Mouse (Mus musculus): ENCODE data around the gene Mbl2. TPM values are rescaled to one million over a fixed set of nuclear protein-coding genes. Genes with fewer than 3 reads are reported as not detected.
"Not testable (repeated sequence)": the region's sequence is repeated elsewhere in the genome, so short reads cannot be mapped to it uniquely, and the experiment has no call there.

The Mbl2 gene
- total and polyA plus RNA-seq, 2 experiments from 2014 or later, result not detected

DNA sequence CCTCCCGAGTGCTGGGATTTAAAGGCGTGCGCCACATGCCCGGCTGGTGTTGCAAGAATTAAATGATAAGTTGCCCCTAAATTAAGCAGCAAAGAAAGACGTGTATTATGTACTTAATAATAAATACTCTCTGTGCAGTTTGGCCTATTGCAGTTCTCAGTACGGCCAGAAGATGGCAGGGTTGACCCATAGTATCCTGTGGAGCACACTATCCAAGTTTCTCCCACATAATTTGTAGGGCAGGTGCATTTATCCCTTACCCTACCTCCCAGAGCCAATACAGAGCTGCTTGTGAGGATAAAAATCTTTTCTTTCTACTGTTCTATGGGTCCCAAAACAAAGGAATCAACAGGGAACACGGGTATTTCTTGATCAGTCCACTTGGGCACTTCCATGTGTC is 15.4 kb upstream of the Mbl2 start:
- Histone ChIP-seq H3K27me3 (ENCODE audit: control insufficient read depth, insufficient read depth, low read length) (no peaks in the 10 kb centered on the region), H3K4me2 (ENCODE audit: low read depth, low read length) (no peak overlapping the region), H3K36me3 (replicated peaks; ENCODE audit: control insufficient read depth, insufficient read depth, low read length) (no peaks in the 10 kb centered on the region), H3K27ac (ENCODE audit: low read depth) (no peak overlapping the region), H3K9me3 (replicated peaks; ENCODE audit: control insufficient read depth, low read length) (no peaks in the 10 kb centered on the region), H3K9ac (replicated peaks; ENCODE audit: low read depth, low read length) (no peak overlapping the region), H3K4me3 (ENCODE audit: low read depth, low read length) (no peak overlapping the region), H3K4me1 (ENCODE audit: control insufficient read depth, insufficient read depth) (no peaks in the 10 kb centered on the region)
- TF ChIP-seq CTCF (IDR thresholded peaks at IDR 0.05; ENCODE audit: low read depth), result peak; percentile 80
- TF ChIP-seq EP300 (IDR thresholded peaks at IDR 0.05; ENCODE audit: low read depth), result no peak
- ATAC-seq (ENCODE audit: insufficient read depth, low read depth) (no peak), DNase-seq (ENCODE audit: low spot score) (peak; percentile 32)
- WGBS, result 11% methylated on average over 7 of the region's 7 CpGs

DNA sequence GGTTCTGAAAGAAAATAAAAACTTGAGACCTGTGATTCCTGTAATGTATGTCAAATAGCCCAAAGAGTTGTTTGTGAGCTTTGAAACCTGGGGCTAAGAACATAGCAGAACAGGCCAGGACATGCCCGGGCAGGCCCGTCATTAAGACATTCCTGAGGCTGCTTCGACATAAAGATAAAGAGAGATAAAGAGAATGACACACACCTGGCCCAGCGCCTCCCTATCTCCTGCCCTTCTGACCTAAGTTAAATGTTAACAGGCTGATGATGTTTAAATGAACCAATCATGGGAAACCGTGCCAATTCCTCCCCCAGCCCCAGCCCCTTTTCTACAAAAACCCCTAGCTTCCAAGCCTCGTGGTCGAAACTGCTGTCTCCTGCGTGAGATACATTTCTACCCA is 10.1 kb upstream of the Mbl2 start:
- not testable (repeated sequence) for H3K27ac ChIP-seq (ENCODE audit: low read depth); ATAC-seq (ENCODE audit: insufficient read depth, low read depth); H3K9ac ChIP-seq (replicated peaks; ENCODE audit: low read depth, low read length); H3K4me1 ChIP-seq (ENCODE audit: control insufficient read depth, insufficient read depth); H3K27me3 ChIP-seq (ENCODE audit: control insufficient read depth, insufficient read depth, low read length); H3K9me3 ChIP-seq (replicated peaks; ENCODE audit: control insufficient read depth, low read length); H3K4me3 ChIP-seq (ENCODE audit: low read depth, low read length); H3K36me3 ChIP-seq (replicated peaks; ENCODE audit: control insufficient read depth, insufficient read depth, low read length); DNase-seq (ENCODE audit: low spot score); H3K4me2 ChIP-seq (ENCODE audit: low read depth, low read length)
- WGBS, result 33% methylated on average over 8 of the region's 8 CpGs

DNA sequence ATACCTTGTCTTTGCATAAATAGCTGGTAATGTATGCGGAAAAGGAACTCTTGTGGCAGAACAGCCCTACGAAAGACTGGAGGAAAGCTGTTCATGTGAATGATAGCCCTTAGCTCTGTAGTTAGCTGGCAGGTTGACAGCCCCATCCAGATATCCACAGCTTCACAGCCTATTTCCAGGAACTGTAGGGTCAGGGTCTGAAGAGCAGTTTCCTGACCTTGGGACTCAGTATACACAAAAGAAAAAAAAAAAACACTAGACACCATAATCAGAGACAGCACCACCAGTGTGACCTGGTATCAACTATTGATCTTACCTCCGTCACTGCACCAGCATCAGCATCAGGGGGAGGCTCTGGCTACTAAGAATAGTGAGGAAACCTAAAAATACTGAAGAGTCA is 3.3 kb upstream of the Mbl2 start:
- 73% methylated on average over 3 of the region's 3 CpGs for WGBS
- ATAC-seq (ENCODE audit: insufficient read depth, low read depth), result no peak

DNA sequence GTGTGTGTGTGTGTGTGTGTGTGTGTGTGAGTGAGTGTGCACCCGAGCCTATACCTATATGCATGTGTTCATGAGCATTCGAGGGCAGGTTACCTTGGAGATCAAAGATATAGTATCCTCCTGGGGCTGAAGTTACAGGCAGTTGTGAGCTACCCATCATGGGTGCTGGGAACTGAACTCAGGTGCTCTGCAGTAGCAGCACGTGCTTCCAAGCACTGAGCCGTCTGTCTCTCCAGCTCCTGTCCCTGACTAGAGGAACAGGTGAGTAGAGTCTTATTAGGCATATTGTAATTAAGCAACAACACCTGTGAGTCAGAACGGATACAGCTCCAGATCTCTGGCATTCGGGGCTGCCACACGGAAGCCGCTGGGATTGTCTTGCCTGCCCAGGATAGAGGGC is 1.7 kb downstream of the Mbl2 start:
- Histone ChIP-seq H3K27me3 (ENCODE audit: control insufficient read depth, insufficient read depth, low read length) (no peaks in the 10 kb centered on the region), H3K4me2 (ENCODE audit: low read depth, low read length) (no peak overlapping the region), H3K9me3 (replicated peaks; ENCODE audit: control insufficient read depth, low read length) (no peaks in the 10 kb centered on the region), H3K27ac (ENCODE audit: low read depth) (no peak overlapping the region), H3K4me1 (ENCODE audit: control insufficient read depth, insufficient read depth) (no peaks in the 10 kb centered on the region), H3K9ac (replicated peaks; ENCODE audit: low read depth, low read length) (no peak overlapping the region), H3K36me3 (replicated peaks; ENCODE audit: control insufficient read depth, insufficient read depth, low read length) (no peaks in the 10 kb centered on the region), H3K4me3 (ENCODE audit: low read depth, low read length) (no peak overlapping the region)
- WGBS, result 77% methylated on average over 8 of the region's 8 CpGs
- no peak for DNase-seq (ENCODE audit: low spot score)
- TF ChIP-seq CTCF (IDR thresholded peaks at IDR 0.05; ENCODE audit: low read depth) (no peak), EP300 (IDR thresholded peaks at IDR 0.05; ENCODE audit: low read depth) (no peak)
- no peak for ATAC-seq (ENCODE audit: insufficient read depth, low read depth)

More for the DNA sequence above, 3.3 kb upstream of the Mbl2 start:
- H3K4me2 ChIP-seq (ENCODE audit: low read depth, low read length), result no peak overlapping the region
- no peak for DNase-seq (ENCODE audit: low spot score)
- no peaks in the 10 kb centered on the region for H3K36me3 ChIP-seq (replicated peaks; ENCODE audit: control insufficient read depth, insufficient read depth, low read length)
- no peak overlapping the region for H3K27ac ChIP-seq (ENCODE audit: low read depth)
- TF ChIP-seq EP300 (IDR thresholded peaks at IDR 0.05; ENCODE audit: low read depth), result no peak
- TF ChIP-seq CTCF (IDR thresholded peaks at IDR 0.05; ENCODE audit: low read depth), result no peak
- H3K4me1 ChIP-seq (ENCODE audit: control insufficient read depth, insufficient read depth), result no peaks in the 10 kb centered on the region
- H3K9me3 ChIP-seq (replicated peaks; ENCODE audit: control insufficient read depth, low read length), result no peaks in the 10 kb centered on the region
- H3K27me3 ChIP-seq (ENCODE audit: control insufficient read depth, insufficient read depth, low read length), result no peaks in the 10 kb centered on the region
- no peak overlapping the region for H3K9ac ChIP-seq (replicated peaks; ENCODE audit: low read depth, low read length)
- no peak overlapping the region for H3K4me3 ChIP-seq (ENCODE audit: low read depth, low read length)

DNA sequence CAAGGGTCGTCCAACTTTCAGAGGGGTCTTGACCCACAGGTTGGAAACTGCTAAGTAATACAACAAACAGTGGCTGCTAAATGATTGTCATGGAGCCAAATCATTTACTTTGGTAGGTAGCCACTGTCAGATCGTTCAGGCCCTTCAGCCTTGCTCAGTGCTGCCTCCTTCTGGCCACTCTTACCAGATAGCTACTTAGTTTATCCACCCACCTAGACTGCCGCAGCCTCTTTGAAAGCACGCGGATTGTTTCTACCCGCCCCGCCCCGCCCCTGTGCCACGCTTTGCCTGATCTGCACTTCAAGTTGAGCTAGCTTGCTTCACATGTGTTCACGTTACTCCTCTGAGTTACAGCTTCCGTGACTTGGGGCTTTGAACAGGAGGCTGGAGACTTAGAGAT is 14.6 kb downstream of the Mbl2 start:
- H3K4me2 ChIP-seq (ENCODE audit: low read depth, low read length), result no peak overlapping the region
- TF ChIP-seq EP300 (IDR thresholded peaks at IDR 0.05; ENCODE audit: low read depth) (no peak), CTCF (IDR thresholded peaks at IDR 0.05; ENCODE audit: low read depth) (peak; percentile 69)
- WGBS, result 21% methylated on average over 11 of the region's 11 CpGs
- H3K9ac ChIP-seq (replicated peaks; ENCODE audit: low read depth, low read length), result no peak overlapping the region
- no peaks in the 10 kb centered on the region for H3K9me3 ChIP-seq (replicated peaks; ENCODE audit: control insufficient read depth, low read length)
- no peak overlapping the region for H3K4me3 ChIP-seq (ENCODE audit: low read depth, low read length)
- H3K4me1 ChIP-seq (ENCODE audit: control insufficient read depth, insufficient read depth), result no peaks in the 10 kb centered on the region
- ATAC-seq (ENCODE audit: insufficient read depth, low read depth), result no peak
- no peak for DNase-seq (ENCODE audit: low spot score)
- H3K36me3 ChIP-seq (replicated peaks; ENCODE audit: control insufficient read depth, insufficient read depth, low read length), result no peaks in the 10 kb centered on the region
- H3K27me3 ChIP-seq (ENCODE audit: control insufficient read depth, insufficient read depth, low read length), result no peaks in the 10 kb centered on the region; the same call in 1 of the 2 replicates
- no peak overlapping the region for H3K27ac ChIP-seq (ENCODE audit: low read depth)

DNA sequence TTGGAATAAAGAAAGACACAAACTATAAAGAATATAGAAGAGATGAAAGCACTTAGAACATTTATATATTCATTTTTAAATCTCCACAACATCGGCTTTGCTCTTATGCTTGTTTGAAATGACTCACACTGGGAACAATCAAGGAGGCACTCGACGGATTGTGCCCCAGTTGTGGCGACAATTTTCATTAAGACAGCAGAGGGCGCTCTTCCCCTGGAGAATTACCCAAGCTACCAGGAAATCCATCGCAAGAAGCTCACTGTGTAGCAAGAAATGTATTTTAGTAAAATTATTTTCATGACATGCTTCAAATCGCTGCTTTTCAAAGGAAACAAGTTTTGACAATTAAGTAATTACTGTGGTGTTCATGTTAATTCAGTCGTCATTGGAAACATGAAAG is 16.1 kb downstream of the Mbl2 start:
- TF ChIP-seq CTCF (IDR thresholded peaks at IDR 0.05; ENCODE audit: low read depth), result peak; percentile 72
- no peak for TF ChIP-seq EP300 (IDR thresholded peaks at IDR 0.05; ENCODE audit: low read depth)
- 6% methylated on average over 8 of the region's 8 CpGs for WGBS
- no peaks in the 10 kb centered on the region for H3K36me3 ChIP-seq (replicated peaks; ENCODE audit: control insufficient read depth, insufficient read depth, low read length)
- H3K4me2 ChIP-seq (ENCODE audit: low read depth, low read length), result no peak overlapping the region
- H3K4me3 ChIP-seq (ENCODE audit: low read depth, low read length), result no peak overlapping the region
- DNase-seq (ENCODE audit: low spot score), result peak; percentile 55
- no peak overlapping the region for H3K9ac ChIP-seq (replicated peaks; ENCODE audit: low read depth, low read length)
- no peaks in the 10 kb centered on the region for H3K4me1 ChIP-seq (ENCODE audit: control insufficient read depth, insufficient read depth)
- H3K27ac ChIP-seq (ENCODE audit: low read depth), result no peak overlapping the region
- no peaks in the 10 kb centered on the region for H3K9me3 ChIP-seq (replicated peaks; ENCODE audit: control insufficient read depth, low read length)
- H3K27me3 ChIP-seq (ENCODE audit: control insufficient read depth, insufficient read depth, low read length), result no peaks in the 10 kb centered on the region; the same call in 1 of the 2 replicates
- no peak for ATAC-seq (ENCODE audit: insufficient read depth, low read depth)

All from heart, postnatal 0 days (tissue).